Mouse (Mus musculus): ENCODE data around the gene Vps13d. TPM values are rescaled to one million over a fixed set of nuclear protein-coding genes. Genes with fewer than 3 reads are reported as not detected.
A peak's percentile ranks its signal among the peaks of the same experiment; 100 is the strongest.

Gene Vps13d
- total and polyA plus RNA-seq, 2 experiments from 2014 or later: 9.0 to 42.6 TPM

DNA sequence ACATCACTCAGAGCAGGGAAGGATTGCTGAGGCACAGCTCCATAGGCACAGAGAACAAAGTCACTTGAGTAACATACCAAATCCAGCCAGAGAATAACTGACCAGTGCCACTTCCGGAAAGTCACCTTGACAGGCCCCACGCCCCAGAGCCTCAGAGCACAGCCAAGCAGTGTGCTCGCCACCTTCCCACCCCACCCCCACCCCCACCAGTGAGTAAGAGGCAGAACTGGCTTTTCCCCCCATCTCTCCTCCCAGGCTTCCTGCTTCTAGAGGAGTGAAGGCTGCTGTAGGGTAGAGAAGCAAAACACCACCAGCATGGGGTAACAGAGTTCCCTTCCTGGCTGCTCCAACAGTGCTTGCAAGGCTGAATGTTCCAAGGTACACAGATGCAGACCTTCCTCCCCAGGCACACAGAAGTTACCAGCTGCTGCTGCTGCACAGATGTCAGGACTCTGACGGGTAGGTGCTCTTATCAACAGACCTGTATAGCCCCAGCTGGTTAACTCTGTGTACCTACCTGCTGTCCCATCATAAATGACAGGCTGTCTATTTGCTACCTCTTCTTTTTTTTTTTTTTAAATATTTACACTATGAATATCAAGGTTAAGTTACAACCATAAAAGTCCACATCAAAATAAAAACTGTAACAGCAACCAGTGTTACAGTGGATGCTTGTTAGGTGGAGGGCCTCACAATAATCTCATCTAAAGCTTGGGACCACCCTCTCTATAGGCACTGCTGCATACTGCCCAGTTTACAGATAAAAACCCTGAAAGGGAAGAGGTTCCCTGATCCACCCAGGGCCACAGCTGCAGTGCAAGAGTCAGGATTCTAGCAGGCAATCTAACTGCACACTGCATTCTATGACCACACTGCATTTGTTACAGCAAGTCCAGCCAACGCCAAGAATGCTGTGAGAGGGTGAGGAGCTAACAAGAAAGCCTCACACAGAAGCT, 47.5 kb downstream of the Vps13d start:
- Histone ChIP-seq H3K4me1 (ENCODE audit: control insufficient read depth, insufficient read depth) (peaks cover 5% of the 10 kb centered on the region; the same call in 1 of the 2 replicates), H3K4me3 (ENCODE audit: low read depth, low read length) (no peak overlapping the region), H3K9me3 (replicated peaks; ENCODE audit: control insufficient read depth, low read length) (no peaks in the 10 kb centered on the region), H3K4me2 (ENCODE audit: low read depth, low read length) (no peak overlapping the region), H3K27ac (ENCODE audit: low read depth) (no peak overlapping the region), H3K36me3 (replicated peaks; ENCODE audit: control insufficient read depth, insufficient read depth, low read length) (peaks cover 89% of the 10 kb centered on the region), H3K9ac (replicated peaks; ENCODE audit: low read depth, low read length) (no peak overlapping the region), H3K27me3 (ENCODE audit: control insufficient read depth, insufficient read depth, low read length) (no peaks in the 10 kb centered on the region)
- no peak for DNase-seq (ENCODE audit: low spot score)
- 24% methylated on average over 5 of the region's 5 CpGs for WGBS
- TF ChIP-seq CTCF (IDR thresholded peaks at IDR 0.05; ENCODE audit: low read depth) (no peak), EP300 (IDR thresholded peaks at IDR 0.05; ENCODE audit: low read depth) (no peak)
- peak; percentile 70 for ATAC-seq (ENCODE audit: insufficient read depth, low read depth)

DNA sequence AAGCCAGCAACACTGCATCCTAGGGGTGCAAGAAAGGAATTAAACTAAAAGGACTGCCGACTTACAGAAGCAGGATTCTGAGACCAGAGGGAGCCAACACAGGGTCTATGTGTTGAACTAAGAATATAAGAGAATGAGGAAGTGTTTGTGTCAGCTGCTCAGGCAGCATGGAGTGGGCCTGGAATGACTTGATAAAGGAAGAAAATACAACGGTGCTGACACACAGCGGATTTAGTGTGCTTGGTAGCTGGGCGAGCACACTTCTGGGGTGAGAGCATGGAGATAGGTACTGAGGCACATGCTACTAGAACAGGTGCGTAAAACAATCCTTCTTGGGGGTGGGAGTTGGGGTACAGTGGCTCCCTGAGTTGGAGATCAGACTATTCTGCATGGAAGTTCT, 51.3 kb downstream of the Vps13d start:
- no peak for DNase-seq (ENCODE audit: low spot score)
- TF ChIP-seq EP300 (IDR thresholded peaks at IDR 0.05; ENCODE audit: low read depth) (no peak), CTCF (IDR thresholded peaks at IDR 0.05; ENCODE audit: low read depth) (no peak)
- 41% methylated on average over 5 of the region's 5 CpGs for WGBS
- Histone ChIP-seq H3K4me3 (ENCODE audit: low read depth, low read length) (no peak overlapping the region), H3K4me1 (ENCODE audit: control insufficient read depth, insufficient read depth) (peaks cover 5% of the 10 kb centered on the region; the same call in 1 of the 2 replicates), H3K9me3 (replicated peaks; ENCODE audit: control insufficient read depth, low read length) (no peaks in the 10 kb centered on the region), H3K27ac (ENCODE audit: low read depth) (no peak overlapping the region), H3K9ac (replicated peaks; ENCODE audit: low read depth, low read length) (no peak overlapping the region), H3K36me3 (replicated peaks; ENCODE audit: control insufficient read depth, insufficient read depth, low read length) (peaks cover 88% of the 10 kb centered on the region), H3K4me2 (ENCODE audit: low read depth, low read length) (no peak overlapping the region), H3K27me3 (ENCODE audit: control insufficient read depth, insufficient read depth, low read length) (no peaks in the 10 kb centered on the region)
- ATAC-seq (ENCODE audit: insufficient read depth, low read depth): no peak

DNA sequence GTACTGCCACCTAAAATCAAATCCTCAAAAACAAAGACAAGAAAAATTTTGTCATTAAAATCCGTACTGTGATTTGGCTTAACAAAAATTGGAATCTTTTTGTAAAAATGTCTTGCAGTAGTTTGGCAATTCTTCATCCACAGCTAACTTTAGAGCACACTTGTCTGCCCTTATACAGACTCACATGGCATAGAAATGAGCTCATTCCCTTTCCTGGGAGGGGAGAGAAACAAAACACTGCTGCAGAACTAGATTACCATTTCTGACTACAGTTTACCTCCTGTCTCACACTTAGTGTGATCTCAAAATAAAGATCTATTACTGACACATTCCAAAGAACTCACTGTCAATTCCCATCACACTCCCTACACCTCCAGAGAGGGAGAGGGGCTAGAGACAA, 58.1 kb downstream of the Vps13d start:
- Histone ChIP-seq H3K36me3 (replicated peaks; ENCODE audit: control insufficient read depth, insufficient read depth, low read length) (peaks cover 93% of the 10 kb centered on the region), H3K27ac (ENCODE audit: low read depth) (peak overlapping the region; percentile 61), H3K9me3 (replicated peaks; ENCODE audit: control insufficient read depth, low read length) (no peaks in the 10 kb centered on the region), H3K4me1 (ENCODE audit: control insufficient read depth, insufficient read depth) (no peaks in the 10 kb centered on the region), H3K4me2 (ENCODE audit: low read depth, low read length) (no peak overlapping the region), H3K27me3 (ENCODE audit: control insufficient read depth, insufficient read depth, low read length) (no peaks in the 10 kb centered on the region), H3K4me3 (ENCODE audit: low read depth, low read length) (no peak overlapping the region), H3K9ac (replicated peaks; ENCODE audit: low read depth, low read length) (no peak overlapping the region)
- no peak for DNase-seq (ENCODE audit: low spot score)
- peak; percentile 62; the same call in 1 of the 2 replicates for ATAC-seq (ENCODE audit: insufficient read depth, low read depth)
- 76% methylated on average over 1 of the region's 1 CpGs for WGBS
- TF ChIP-seq CTCF (IDR thresholded peaks at IDR 0.05; ENCODE audit: low read depth) (no peak), EP300 (IDR thresholded peaks at IDR 0.05; ENCODE audit: low read depth) (no peak)

DNA sequence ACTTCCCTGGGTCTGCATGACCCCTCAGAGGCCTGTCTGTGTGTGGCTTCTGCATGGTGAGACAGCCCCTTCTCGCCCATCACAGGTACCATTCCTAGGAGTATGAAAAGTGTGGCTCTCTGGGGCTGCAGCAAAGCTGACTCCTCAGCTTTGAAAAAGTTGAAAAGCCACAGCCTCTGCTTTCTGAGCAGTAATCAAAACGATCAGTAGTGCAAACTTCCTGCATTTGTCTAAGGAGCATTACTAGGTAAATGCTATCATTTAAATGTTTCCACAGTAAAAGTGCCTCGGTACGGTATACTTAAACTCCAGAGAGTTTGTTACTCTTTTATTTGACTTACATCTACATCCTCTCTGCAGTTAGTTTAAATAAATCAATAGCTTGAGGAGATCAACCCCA, 59.3 kb downstream of the Vps13d start:
- H3K4me3 ChIP-seq (ENCODE audit: low read depth, low read length): no peak overlapping the region
- no peaks in the 10 kb centered on the region for H3K9me3 ChIP-seq (replicated peaks; ENCODE audit: control insufficient read depth, low read length)
- no peak for ATAC-seq (ENCODE audit: insufficient read depth, low read depth)
- 72% methylated on average over 4 of the region's 4 CpGs for WGBS
- no peak for DNase-seq (ENCODE audit: low spot score)
- H3K27ac ChIP-seq (ENCODE audit: low read depth): no peak overlapping the region
- peaks cover 93% of the 10 kb centered on the region for H3K36me3 ChIP-seq (replicated peaks; ENCODE audit: control insufficient read depth, insufficient read depth, low read length)
- H3K9ac ChIP-seq (replicated peaks; ENCODE audit: low read depth, low read length): no peak overlapping the region
- H3K27me3 ChIP-seq (ENCODE audit: control insufficient read depth, insufficient read depth, low read length): no peaks in the 10 kb centered on the region
- TF ChIP-seq EP300 (IDR thresholded peaks at IDR 0.05; ENCODE audit: low read depth) (no peak), CTCF (IDR thresholded peaks at IDR 0.05; ENCODE audit: low read depth) (no peak)
- H3K4me2 ChIP-seq (ENCODE audit: low read depth, low read length): no peak overlapping the region
- H3K4me1 ChIP-seq (ENCODE audit: control insufficient read depth, insufficient read depth): no peaks in the 10 kb centered on the region

DNA sequence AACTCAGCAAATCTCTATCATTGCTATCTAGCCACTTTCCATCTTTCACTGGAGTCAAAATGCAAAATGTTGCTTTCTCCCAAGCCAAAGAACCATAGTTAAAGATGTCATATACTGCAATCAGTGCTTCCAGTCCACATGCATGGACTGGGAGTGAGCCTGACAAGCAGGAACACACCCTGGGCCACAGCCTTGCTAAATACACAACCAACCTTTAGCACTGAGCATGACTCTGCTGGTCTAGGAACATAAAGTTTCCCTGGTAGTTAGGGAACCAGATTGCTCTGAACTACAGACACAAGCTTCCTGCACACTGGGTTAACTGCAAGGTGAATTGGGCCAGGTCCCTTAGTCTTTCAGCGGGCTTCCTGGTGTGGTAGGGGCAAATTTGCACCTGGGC, 64.0 kb downstream of the Vps13d start:
- H3K27ac ChIP-seq (ENCODE audit: low read depth): no peak overlapping the region
- H3K4me3 ChIP-seq (ENCODE audit: low read depth, low read length): no peak overlapping the region
- H3K9me3 ChIP-seq (replicated peaks; ENCODE audit: control insufficient read depth, low read length): no peaks in the 10 kb centered on the region
- DNase-seq (ENCODE audit: low spot score) (no peak), ATAC-seq (ENCODE audit: insufficient read depth, low read depth) (no peak)
- peaks cover 87% of the 10 kb centered on the region for H3K36me3 ChIP-seq (replicated peaks; ENCODE audit: control insufficient read depth, insufficient read depth, low read length)
- H3K4me1 ChIP-seq (ENCODE audit: control insufficient read depth, insufficient read depth): no peaks in the 10 kb centered on the region
- no peaks in the 10 kb centered on the region for H3K27me3 ChIP-seq (ENCODE audit: control insufficient read depth, insufficient read depth, low read length)
- TF ChIP-seq EP300 (IDR thresholded peaks at IDR 0.05; ENCODE audit: low read depth) (no peak), CTCF (IDR thresholded peaks at IDR 0.05; ENCODE audit: low read depth) (no peak)
- no peak overlapping the region for H3K4me2 ChIP-seq (ENCODE audit: low read depth, low read length)
- 88% methylated on average over 1 of the region's 1 CpGs for WGBS
- no peak overlapping the region for H3K9ac ChIP-seq (replicated peaks; ENCODE audit: low read depth, low read length)
